Mouse (Mus musculus) limb, embryonic 14.5 days (tissue): Measurements from ENCODE around the gene Palld. TPM values are rescaled to one million over a fixed set of nuclear protein-coding genes. Genes with fewer than 3 reads are reported as not detected.

Experiments
- ATAC-seq: fragments of 200-750 bp; cut with Nextera tagmentation; 2 replicates; pipeline ENCODE4 v1.8.0; 2017; ENCODE audit warnings: low read depth, moderate number of reproducible peaks, moderate TSS enrichment; ENCODE audit not compliant: low FRiP score
- DNase-seq: peaks from one replicate; pipeline ENCODE4 v3.0.0-alpha.2; 2015; ENCODE audit warnings: low spot score
- H3K27ac ChIP-seq: fragments of 300-500 bp; sonication (generic); replicated peaks from 2 replicates; pipeline ENCODE4 v1.5.1; 2014; ENCODE audit warnings: low read depth, mild to moderate bottlenecking, low read length, moderate library complexity, mixed read lengths
- H3K27me3 ChIP-seq: fragments of 300-500 bp; sonication (generic); 2 replicates; pipeline ENCODE4 v1.6.1; 2014; ENCODE audit warnings: low read length, mixed read lengths; ENCODE audit not compliant: control insufficient read depth, insufficient read depth
- H3K36me3 ChIP-seq: fragments of 300-500 bp; sonication (generic); 2 replicates; pipeline ENCODE4 v1.6.1; 2014; ENCODE audit warnings: mild to moderate bottlenecking, low read length, moderate library complexity, mixed read lengths; ENCODE audit not compliant: control insufficient read depth, insufficient read depth
- H3K4me1 ChIP-seq: fragments of 300-500 bp; sonication (generic); 2 replicates; pipeline ENCODE4 v1.6.1; 2014; ENCODE audit warnings: antibody characterized with exemption, low read length, mixed read lengths; ENCODE audit not compliant: control insufficient read depth, insufficient read depth
- H3K4me2 ChIP-seq: fragments of 300-500 bp; sonication (generic); replicated peaks from 2 replicates; pipeline ENCODE4 v1.6.1; 2014; ENCODE audit warnings: low read depth, mild to moderate bottlenecking, low read length, moderate library complexity; ENCODE audit not compliant: severe bottlenecking
- H3K4me3 ChIP-seq: fragments of 300-500 bp; sonication (generic); replicated peaks from 2 replicates; pipeline ENCODE4 v1.5.1; 2014; ENCODE audit warnings: low read length
- H3K9ac ChIP-seq: fragments of 300-500 bp; sonication (generic); 2 replicates; pipeline ENCODE4 v1.6.1; 2014; ENCODE audit warnings: mild to moderate bottlenecking, low read depth, low read length, moderate library complexity; ENCODE audit not compliant: severe bottlenecking
- H3K9me3 ChIP-seq: fragments of 300-500 bp; sonication (generic); 2 replicates; pipeline ENCODE4 v1.6.1; 2016; ENCODE audit warnings: low read length; ENCODE audit not compliant: control insufficient read depth
- POLR2A ChIP-seq: fragments of 200-500 bp; IDR thresholded peaks from 2 replicates; pipeline ENCODE4 v1.8.0; 2012; ENCODE audit warnings: inconsistent platforms, mild to moderate bottlenecking, moderate library complexity, borderline replicate concordance; ENCODE audit not compliant: insufficient read depth, insufficient read length; ENCODE audit errors: extremely low read depth
- WGBS: fragments of 180-500 bp; shearing (Covaris S2); extraction: QIAGEN DNeasy Blood & Tissue Kit; methylation state at CpG from one replicate; pipeline ENCODE4 v1.1.7; 2014; 5-methylcytosine and 5-hydroxymethylcytosine counted together
- polyA plus RNA-seq, 2 experiments: library from polyadenylated mRNA; depleted of rRNA in 1 of 2; stranded (reverse) in 1 of 2; unstranded in 1 of 2; fragments of >200 nt; fragmentation: Nextera tagmentation in 1 of 2; extraction: Ambion mirVana in 1 of 2; gene quantifications; 2 replicates each; pipeline versions ENCODE4 v1.2.1 to v1.2.3; 2012 to 2014

The Palld gene
- polyA plus RNA-seq, 2 experiments: 61.4 to 99.0 TPM

DNA sequence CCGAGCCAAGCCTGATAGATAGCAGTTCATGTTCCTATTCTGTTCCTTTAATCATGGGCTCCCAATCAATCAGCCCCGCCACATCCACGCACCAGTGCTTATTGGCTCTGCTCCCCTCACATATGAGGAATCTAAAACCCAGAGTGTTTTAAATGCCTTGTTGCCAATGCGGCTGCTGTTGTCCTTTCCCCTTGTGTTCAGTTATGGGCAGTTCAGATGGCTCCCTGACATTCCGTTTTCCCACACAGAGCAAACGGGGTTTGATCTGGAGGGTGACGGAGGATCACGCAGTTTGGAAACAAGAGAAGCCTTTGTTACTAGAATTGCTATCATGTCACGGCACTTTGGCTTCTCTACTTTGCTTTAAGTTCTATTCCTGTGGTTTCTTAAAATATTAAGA, 125.9 kb downstream of the Palld start:
- no peaks in the 10 kb centered on the region for H3K27me3 ChIP-seq
- H3K9me3 ChIP-seq: no peaks in the 10 kb centered on the region
- H3K4me3 ChIP-seq: no peak overlapping the region
- H3K4me2 ChIP-seq: no peak overlapping the region
- H3K36me3 ChIP-seq: no peaks in the 10 kb centered on the region
- 58% methylated on average over 9 of the region's 9 CpGs for WGBS
- TF ChIP-seq POLR2A: no peak
- no peak overlapping the region for H3K27ac ChIP-seq
- peaks cover 4% of the 10 kb centered on the region for H3K4me1 ChIP-seq
- ATAC-seq (no peak), DNase-seq (no peak)
- H3K9ac ChIP-seq: no peak overlapping the region

DNA sequence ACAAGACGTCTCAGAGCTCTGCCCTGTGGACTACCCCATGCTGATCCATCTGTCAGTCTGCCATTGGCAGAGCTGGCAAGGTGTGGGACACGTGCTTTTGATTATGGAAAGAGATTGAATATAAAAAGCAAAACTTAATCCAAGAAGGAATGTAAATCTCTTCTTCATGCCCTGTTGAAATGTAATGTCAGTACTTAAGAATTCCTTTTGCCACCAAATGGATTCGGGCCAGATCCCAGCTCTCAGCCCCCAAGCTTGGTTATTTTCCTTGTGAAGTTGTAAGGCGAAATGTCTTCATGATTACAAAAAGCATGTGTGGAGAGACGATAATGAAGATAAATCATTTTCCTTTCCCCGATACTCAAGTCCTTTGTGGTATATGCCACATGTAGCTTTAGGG, 126.6 kb downstream of the Palld start:
- Histone ChIP-seq H3K4me1 (peaks cover 4% of the 10 kb centered on the region), H3K9ac (no peak overlapping the region), H3K27me3 (no peaks in the 10 kb centered on the region), H3K4me3 (no peak overlapping the region), H3K4me2 (no peak overlapping the region), H3K36me3 (no peaks in the 10 kb centered on the region), H3K9me3 (no peaks in the 10 kb centered on the region), H3K27ac (no peak overlapping the region)
- ATAC-seq (no peak), DNase-seq (peak; percentile 21)
- TF ChIP-seq POLR2A: no peak
- WGBS: 44% methylated on average over 6 of the region's 6 CpGs

DNA sequence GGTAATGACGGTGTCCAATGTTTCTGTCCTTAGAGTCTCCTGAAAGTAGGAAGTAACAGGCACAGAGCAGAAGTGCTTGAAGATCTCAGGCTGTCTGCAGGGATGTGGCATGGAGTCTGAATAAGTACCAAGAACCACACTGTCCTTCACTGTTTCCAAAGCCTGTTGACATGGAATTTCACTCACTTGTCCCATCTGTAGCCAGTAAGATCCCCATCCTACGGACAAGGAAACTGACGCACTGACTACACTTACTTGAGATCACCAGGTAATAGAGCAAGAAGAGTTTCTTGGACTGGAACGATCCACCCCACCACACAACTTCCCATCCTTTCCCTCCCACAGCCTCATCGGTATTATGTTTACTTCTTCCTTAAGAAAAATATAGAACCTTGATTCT, 128.3 kb downstream of the Palld start:
- H3K36me3 ChIP-seq: no peaks in the 10 kb centered on the region
- no peaks in the 10 kb centered on the region for H3K9me3 ChIP-seq
- H3K4me1 ChIP-seq: peaks cover 8% of the 10 kb centered on the region
- no peaks in the 10 kb centered on the region for H3K27me3 ChIP-seq
- H3K4me3 ChIP-seq: no peak overlapping the region
- no peak for TF ChIP-seq POLR2A
- no peak overlapping the region for H3K4me2 ChIP-seq
- no peak overlapping the region for H3K9ac ChIP-seq
- no peak for ATAC-seq
- DNase-seq: no peak
- H3K27ac ChIP-seq: no peak overlapping the region
- WGBS: 92% methylated on average over 5 of the region's 5 CpGs

DNA sequence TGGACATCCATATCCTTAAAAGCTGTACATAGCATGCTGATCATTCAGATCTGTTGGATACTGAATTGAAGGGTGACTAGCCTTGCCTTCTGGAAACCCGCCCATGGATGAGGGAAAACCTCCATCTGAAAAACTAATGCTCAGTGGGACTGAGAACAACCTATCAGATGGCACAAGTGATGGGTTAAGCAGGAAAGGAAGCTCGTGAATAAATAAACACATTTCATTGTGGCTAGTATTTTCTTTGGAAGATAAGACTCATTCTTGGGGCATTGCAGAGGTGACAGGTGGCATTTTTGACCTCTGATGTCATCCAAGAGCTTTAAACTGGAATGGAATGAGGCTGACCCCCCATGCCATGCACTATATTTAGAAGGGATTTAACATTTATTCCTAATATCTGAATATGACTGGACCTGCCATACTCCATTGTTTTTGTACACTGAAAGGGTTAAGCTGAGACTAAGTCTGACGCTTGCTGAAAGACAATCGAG, 128.8 kb downstream of the Palld start:
- no peaks in the 10 kb centered on the region for H3K36me3 ChIP-seq
- H3K4me3 ChIP-seq: no peak overlapping the region
- no peaks in the 10 kb centered on the region for H3K27me3 ChIP-seq
- no peak overlapping the region for H3K27ac ChIP-seq
- H3K9ac ChIP-seq: no peak overlapping the region
- H3K9me3 ChIP-seq: no peaks in the 10 kb centered on the region
- 59% methylated on average over 4 of the region's 4 CpGs for WGBS
- H3K4me2 ChIP-seq: no peak overlapping the region
- no peak for TF ChIP-seq POLR2A
- DNase-seq: no peak
- no peak for ATAC-seq
- peaks cover 8% of the 10 kb centered on the region for H3K4me1 ChIP-seq

DNA sequence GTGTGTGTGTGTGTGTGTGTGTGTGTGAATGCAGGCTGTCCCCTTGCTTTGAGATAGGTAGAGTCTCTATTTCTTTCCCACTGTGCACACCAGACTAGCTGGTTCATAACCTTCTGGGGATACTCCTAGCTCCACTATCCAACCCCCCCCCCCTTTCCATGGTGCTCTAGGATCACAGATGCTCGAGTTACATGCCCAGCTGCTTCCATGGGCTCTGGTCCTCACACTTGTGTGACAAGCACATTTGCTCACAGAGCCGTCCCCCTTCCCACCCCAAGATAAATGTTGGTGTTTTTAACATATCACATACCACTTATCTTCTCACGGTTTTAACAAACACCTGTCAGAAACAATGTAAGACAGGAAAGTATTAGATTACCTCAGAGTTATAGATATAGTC, 131.2 kb downstream of the Palld start:
- Histone ChIP-seq H3K4me1 (peaks cover 8% of the 10 kb centered on the region), H3K27me3 (no peaks in the 10 kb centered on the region), H3K27ac (no peak overlapping the region), H3K9me3 (no peaks in the 10 kb centered on the region), H3K36me3 (no peaks in the 10 kb centered on the region), H3K4me2 (no peak overlapping the region), H3K4me3 (no peak overlapping the region), H3K9ac (no peak overlapping the region)
- 58% methylated on average over 3 of the region's 3 CpGs for WGBS
- DNase-seq: no peak
- no peak for TF ChIP-seq POLR2A
- ATAC-seq: peak; percentile 73; the same call in 1 of the 2 replicates
